Mouse (Mus musculus) limb, embryonic 11.5 days (tissue): Measurements from ENCODE around the gene Mip. TPM values are rescaled to one million over a fixed set of nuclear protein-coding genes. Genes with fewer than 3 reads are reported as not detected.
A peak's percentile ranks its signal among the peaks of the same experiment; 100 is the strongest.

Experiments
- ATAC-seq: fragments of 200-750 bp; cut with Nextera tagmentation; 2 replicates; pipeline ENCODE4 v1.8.0; 2017; ENCODE audit warnings: low read depth; ENCODE audit not compliant: insufficient number of reproducible peaks, low FRiP score, low TSS enrichment
- DNase-seq: peaks from one replicate; pipeline ENCODE4 v3.0.0-alpha.2; 2015; ENCODE audit warnings: low spot score
- H3K27ac ChIP-seq: fragments of 300-500 bp; sonication (generic); replicated peaks from 2 replicates; pipeline ENCODE4 v1.5.1; 2014; ENCODE audit warnings: low read depth, mild to moderate bottlenecking, low read length
- H3K27me3 ChIP-seq: fragments of 300-500 bp; sonication (generic); 2 replicates; pipeline ENCODE4 v1.6.1; 2014; ENCODE audit warnings: mild to moderate bottlenecking, low read length, mixed read lengths; ENCODE audit not compliant: control insufficient read depth, insufficient read depth
- H3K36me3 ChIP-seq: fragments of 300-500 bp; sonication (generic); 2 replicates; pipeline ENCODE4 v1.6.1; 2014; ENCODE audit warnings: mild to moderate bottlenecking, low read length, moderate library complexity, mixed read lengths; ENCODE audit not compliant: control insufficient read depth, insufficient read depth
- H3K4me1 ChIP-seq: fragments of 300-500 bp; sonication (generic); 2 replicates; pipeline ENCODE4 v1.6.1; 2014; ENCODE audit warnings: low read length, mixed read lengths; ENCODE audit not compliant: control insufficient read depth, insufficient read depth
- H3K4me2 ChIP-seq: fragments of 300-500 bp; sonication (generic); 2 replicates; pipeline ENCODE4 v1.6.1; 2014; ENCODE audit warnings: low read depth, mild to moderate bottlenecking, moderate library complexity; ENCODE audit not compliant: severe bottlenecking
- H3K4me3 ChIP-seq: fragments of 300-500 bp; sonication (generic); 2 replicates; pipeline ENCODE4 v1.5.1; 2014; ENCODE audit warnings: low read depth, low read length
- H3K9ac ChIP-seq: fragments of 300-500 bp; sonication (generic); 2 replicates; pipeline ENCODE4 v1.6.1; 2014; ENCODE audit warnings: mild to moderate bottlenecking, low read length
- H3K9me3 ChIP-seq: fragments of 300-500 bp; sonication (generic); 2 replicates; pipeline ENCODE4 v1.6.1; 2016; ENCODE audit warnings: low read length; ENCODE audit not compliant: control insufficient read depth
- WGBS: fragments of 180-500 bp; shearing (Covaris S2); extraction: QIAGEN DNeasy Blood & Tissue Kit; methylation state at CpG from one replicate; pipeline ENCODE4 v1.1.7; 2014; 5-methylcytosine and 5-hydroxymethylcytosine counted together
- polyA plus RNA-seq: library from polyadenylated mRNA; unstranded; fragments of >200 nt; fragmentation: Nextera tagmentation; extraction: Ambion mirVana; gene quantifications from 2 replicates; pipeline ENCODE4 v1.2.1, GENCODE M21; 2014

Gene Mip
- polyA plus RNA-seq, 1 experiment from 2014 or later: 0.32 TPM

GRCm38 (mm10) chr10:128214981-128215380 lies 10.7 kb upstream of the Mip start:
- Histone ChIP-seq H3K4me1 (peaks cover 5% of the 10 kb centered on the region; the same call in 1 of the 2 replicates), H3K27ac (no peak overlapping the region), H3K9ac (no peak overlapping the region), H3K27me3 (no peaks in the 10 kb centered on the region), H3K4me2 (no peak overlapping the region), H3K9me3 (no peaks in the 10 kb centered on the region), H3K4me3 (no peak overlapping the region), H3K36me3 (no peaks in the 10 kb centered on the region)
- DNase-seq (no peak), ATAC-seq (no peak)
- WGBS: 84% methylated on average over 5 of the region's 5 CpGs

GRCm38 (mm10) chr10:128218387-128219117 lies 7.1 kb upstream of the Mip start:
- Histone ChIP-seq H3K9ac (no peak overlapping the region), H3K4me2 (no peak overlapping the region), H3K36me3 (no peaks in the 10 kb centered on the region), H3K4me3 (no peak overlapping the region), H3K9me3 (no peaks in the 10 kb centered on the region), H3K27me3 (no peaks in the 10 kb centered on the region), H3K27ac (no peak overlapping the region), H3K4me1 (no peaks in the 10 kb centered on the region)
- 94% methylated on average over 18 of the region's 18 CpGs for WGBS
- ATAC-seq (no peak), DNase-seq (no peak)

GRCm38 (mm10) chr10:128221533-128222286 lies 3.9 kb upstream of the Mip start:
- Histone ChIP-seq H3K4me1 (peaks cover 8% of the 10 kb centered on the region; the same call in 1 of the 2 replicates), H3K36me3 (no peaks in the 10 kb centered on the region), H3K27ac (no peak overlapping the region), H3K27me3 (no peaks in the 10 kb centered on the region), H3K9me3 (no peaks in the 10 kb centered on the region), H3K4me2 (no peak overlapping the region), H3K9ac (no peak overlapping the region), H3K4me3 (no peak overlapping the region)
- DNase-seq (no peak), ATAC-seq (no peak)
- WGBS: 61% methylated on average over 16 of the region's 16 CpGs

- Histone ChIP-seq H3K9ac (no peak overlapping the region), H3K4me3 (no peak overlapping the region), H3K4me1 (peaks cover 11% of the 10 kb centered on the region), H3K27ac (no peak overlapping the region), H3K27me3 (no peaks in the 10 kb centered on the region), H3K4me2 (no peak overlapping the region), H3K9me3 (no peaks in the 10 kb centered on the region), H3K36me3 (no peaks in the 10 kb centered on the region)
- 39% methylated on average over 5 of the region's 5 CpGs for WGBS
- ATAC-seq (no peak), DNase-seq (no peak)
Observed at GRCm38 (mm10) chr10:128225064-128225463, 574 bp upstream of the Mip start.

- H3K9me3 ChIP-seq: no peaks in the 10 kb centered on the region
- no peak overlapping the region for H3K9ac ChIP-seq
- WGBS: 91% methylated on average over 9 of the region's 9 CpGs
- H3K4me1 ChIP-seq: peaks cover 16% of the 10 kb centered on the region
- H3K36me3 ChIP-seq: no peaks in the 10 kb centered on the region
- DNase-seq: no peak
- ATAC-seq: no peak
- no peak overlapping the region for H3K4me3 ChIP-seq
- H3K4me2 ChIP-seq: no peak overlapping the region
- H3K27ac ChIP-seq: no peak overlapping the region
- H3K27me3 ChIP-seq: no peaks in the 10 kb centered on the region
Observed at GRCm38 (mm10) chr10:128227592-128227991, 2.0 kb downstream of the Mip start.

- H3K9me3 ChIP-seq: no peaks in the 10 kb centered on the region
- H3K9ac ChIP-seq: no peak overlapping the region
- H3K27ac ChIP-seq: no peak overlapping the region
- H3K27me3 ChIP-seq: no peaks in the 10 kb centered on the region
- DNase-seq (no peak), ATAC-seq (no peak)
- H3K4me1 ChIP-seq: peaks cover 16% of the 10 kb centered on the region
- no peak overlapping the region for H3K4me3 ChIP-seq
- H3K36me3 ChIP-seq: no peaks in the 10 kb centered on the region
- 93% methylated on average over 8 of the region's 8 CpGs for WGBS
- H3K4me2 ChIP-seq: no peak overlapping the region
Observed at GRCm38 (mm10) chr10:128228009-128228408, 2.4 kb downstream of the Mip start.

GRCm38 (mm10) chr10:128230582-128230981 lies 4.9 kb downstream of the Mip start:
- Histone ChIP-seq H3K4me3 (no peak overlapping the region), H3K4me2 (peak overlapping the region; percentile 68; the same call in 1 of the 2 replicates), H3K36me3 (peaks cover 2% of the 10 kb centered on the region; the same call in 1 of the 2 replicates), H3K4me1 (peaks cover 15% of the 10 kb centered on the region), H3K9ac (peak overlapping the region; percentile 38; the same call in 1 of the 2 replicates), H3K9me3 (no peaks in the 10 kb centered on the region), H3K27ac (peak overlapping the region; percentile 96), H3K27me3 (no peaks in the 10 kb centered on the region)
- 70% methylated on average over 12 of the region's 12 CpGs for WGBS
- DNase-seq (no peak), ATAC-seq (no peak)

- Histone ChIP-seq H3K4me3 (peak overlapping the region; percentile 81), H3K36me3 (peaks cover 2% of the 10 kb centered on the region; the same call in 1 of the 2 replicates), H3K4me2 (peak overlapping the region; percentile 68), H3K27me3 (no peaks in the 10 kb centered on the region), H3K9ac (peak overlapping the region; percentile 97), H3K4me1 (peaks cover 15% of the 10 kb centered on the region), H3K9me3 (no peaks in the 10 kb centered on the region), H3K27ac (peak overlapping the region; percentile 96)
- peak; percentile 42 for DNase-seq
- ATAC-seq: no peak
- 13% methylated on average over 5 of the region's 5 CpGs for WGBS
Observed at GRCm38 (mm10) chr10:128231146-128231545, 5.5 kb downstream of the Mip start.
